Comparison of ENCODE assay signal across 28 mouse cellular contexts in the genomic region with DNA sequence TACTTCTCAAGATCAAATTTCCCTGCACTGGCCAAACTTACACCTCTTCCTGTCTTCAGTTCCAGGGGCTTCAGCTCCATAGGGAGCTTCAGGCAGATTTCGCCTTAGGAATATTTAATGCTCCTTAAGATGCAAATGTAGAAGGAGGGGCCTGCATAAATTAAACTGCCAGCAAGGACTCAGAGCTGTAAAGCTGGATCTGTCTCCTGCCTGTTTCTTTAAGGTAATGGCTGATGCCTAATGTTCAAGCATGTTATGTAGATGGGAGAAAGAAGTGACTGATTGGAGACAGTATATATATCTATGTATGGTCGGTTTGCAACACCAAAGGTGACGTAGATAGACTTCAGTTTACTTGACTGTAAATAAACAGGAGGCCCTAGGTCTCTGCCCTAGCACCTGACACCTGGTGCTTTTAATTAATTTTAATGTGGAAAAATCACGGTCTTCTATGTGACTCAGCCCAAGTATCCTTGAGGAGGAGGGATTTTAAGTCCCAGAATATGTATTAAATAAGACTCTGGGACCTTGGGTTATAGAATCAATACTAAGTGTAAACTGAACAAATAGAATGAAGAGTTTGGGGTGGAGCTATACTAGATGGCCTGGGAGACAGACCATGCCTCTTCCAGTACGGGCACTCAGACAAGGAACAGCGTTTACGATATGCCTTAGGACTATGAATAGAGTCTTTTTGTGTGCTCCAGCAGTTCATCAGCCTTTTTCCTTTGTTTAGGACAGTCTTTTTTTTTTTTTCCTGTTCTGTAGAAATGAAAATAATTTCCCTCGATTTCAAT.
DNase-seq lines count a peak whose midpoint lies in the region; ATAC-seq and TF ChIP-seq lines count a peak whose summit lies in the region.
"Had no signal": no experiment of that assay in that cellular context is flagged by ENCODE, and none has a peak within 500 bp of the region (broad histone marks: within the 10 kb centered on the region; RNA-seq: fewer than 3 reads in every experiment).

No protein-coding gene starts in this region.

- H3K4me3 ChIP-seq in forebrain, embryonic 11.5 days (ENCODE audit: low read depth, low read length) = no peak overlapping the region
- no peak overlapping the region for H3K4me3 ChIP-seq in forebrain, postnatal 0 days (ENCODE audit: low read depth, low read length)
- no peak overlapping the region for H3K4me3 ChIP-seq in layer of hippocampus, adult 2 months
- H3K4me3 ChIP-seq in midbrain, embryonic 14.5 days (replicated peaks; ENCODE audit: low read depth, low read length) = no peak overlapping the region
- H3K4me3 ChIP-seq in midbrain, postnatal 0 days (ENCODE audit: low read depth, low read length) = no peak overlapping the region
- H3K4me3 ChIP-seq in forebrain, embryonic 13.5 days = no peak overlapping the region
- H3K4me3 ChIP-seq: embryonic facial prominence, embryonic 10.5 days; embryonic facial prominence, embryonic 15.5 days; heart, embryonic 13.5 days; limb, embryonic 13.5 days; liver, embryonic 12.5 days; megakaryocyte, embryonic 14.5 days; neural tube, embryonic 13.5 days had no signal

- H3K4me2 ChIP-seq in forebrain, embryonic 11.5 days (ENCODE audit: low read depth, low read length, severe bottlenecking) = no peak overlapping the region
- no peak overlapping the region for H3K4me2 ChIP-seq in forebrain, postnatal 0 days (ENCODE audit: low read depth)
- no peak overlapping the region for H3K4me2 ChIP-seq in midbrain, embryonic 14.5 days (ENCODE audit: low read length)
- H3K4me2 ChIP-seq in midbrain, postnatal 0 days (ENCODE audit: low read depth, low read length, poor library complexity, severe bottlenecking) = no peak overlapping the region
- no peak overlapping the region for H3K4me2 ChIP-seq in forebrain, embryonic 13.5 days
- H3K4me2 ChIP-seq: embryonic facial prominence, embryonic 15.5 days; heart, embryonic 13.5 days; limb, embryonic 13.5 days; liver, embryonic 12.5 days; neural tube, embryonic 13.5 days had no signal

- no peak overlapping the region for H3K9ac ChIP-seq in forebrain, embryonic 11.5 days (ENCODE audit: low read length)
- no peak overlapping the region for H3K9ac ChIP-seq in forebrain, postnatal 0 days
- no peak overlapping the region for H3K9ac ChIP-seq in midbrain, embryonic 14.5 days (replicated peaks; ENCODE audit: low read length)
- no peak overlapping the region for H3K9ac ChIP-seq in midbrain, postnatal 0 days (replicated peaks; ENCODE audit: low read length, poor library complexity, severe bottlenecking)
- no peak overlapping the region for H3K9ac ChIP-seq in forebrain, embryonic 13.5 days
- H3K9ac ChIP-seq: embryonic facial prominence, embryonic 15.5 days; heart, embryonic 13.5 days; limb, embryonic 13.5 days; liver, embryonic 12.5 days; liver, postnatal 0 days; neural tube, embryonic 13.5 days had no signal

- peak; percentile 71 for ATAC-seq in forebrain, embryonic 11.5 days (replicated peaks; ENCODE audit: low FRiP score)
- ATAC-seq in forebrain, postnatal 0 days = no peak
- no peak for ATAC-seq in midbrain, embryonic 14.5 days (ENCODE audit: low FRiP score, low TSS enrichment)
- no peak for ATAC-seq in midbrain, postnatal 0 days (ENCODE audit: low FRiP score)
- peak; percentile 71 for ATAC-seq in forebrain, embryonic 13.5 days
- ATAC-seq: intestine, embryonic 16.5 days; liver, embryonic 12.5 days; liver, postnatal 0 days had no signal

- no peak overlapping the region for H3K27ac ChIP-seq in forebrain, embryonic 11.5 days (ENCODE audit: low read depth, low read length)
- H3K27ac ChIP-seq in forebrain, postnatal 0 days (ENCODE audit: low read depth, low read length) = no peak overlapping the region
- peak overlapping the region; percentile 77 for H3K27ac ChIP-seq in layer of hippocampus, adult 2 months
- H3K27ac ChIP-seq in midbrain, embryonic 14.5 days (replicated peaks; ENCODE audit: low read depth, low read length) = no peak overlapping the region
- no peak overlapping the region for H3K27ac ChIP-seq in midbrain, postnatal 0 days (ENCODE audit: low read depth, low read length)
- H3K27ac ChIP-seq in forebrain, embryonic 13.5 days = no peak overlapping the region
- H3K27ac ChIP-seq: embryonic facial prominence, embryonic 10.5 days; embryonic facial prominence, embryonic 15.5 days; heart, embryonic 13.5 days; limb, embryonic 13.5 days; liver, embryonic 12.5 days; neural tube, embryonic 13.5 days had no signal

- TF ChIP-seq CTCF in forebrain, postnatal 0 days (IDR thresholded peaks at IDR 0.05; ENCODE audit: low read depth) = no peak
- no peak for TF ChIP-seq CTCF in layer of hippocampus, adult 2 months (conservative IDR thresholded peaks at IDR 0.05)
- TF ChIP-seq CTCF in midbrain, postnatal 0 days (IDR thresholded peaks at IDR 0.05) = no peak

- DNase-seq in forebrain, embryonic 11.5 days (ENCODE audit: low spot score) = no peak
- no peak for DNase-seq in forebrain, postnatal 0 days
- DNase-seq in layer of hippocampus, adult 2 months (ENCODE audit: low spot score in 2 of 2) = no peak
- DNase-seq in layer of hippocampus, adult 18-20 months (ENCODE audit: low spot score in 2 of 2) = no peak
- DNase-seq in midbrain, embryonic 14.5 days = peak; percentile 25
- no peak for DNase-seq in midbrain, postnatal 0 days (ENCODE audit: low spot score)
- no peak for DNase-seq in thymus, postnatal 14 days
- DNase-seq: adrenal gland, adult 8-10 months; cerebellum, adult 8-10 months; cerebellum, postnatal 25 days; gastrocnemius, postnatal 10 days; heart, postnatal 10 days; kidney, adult 9 months; kidney, postnatal 10 days; liver, postnatal 0 days; lung, postnatal 4 days; right cerebral cortex, postnatal 25 days; thymus, postnatal 25 days had no signal

- WGBS in forebrain, embryonic 11.5 days = 43% methylated on average over 8 of the region's 8 CpGs
- 29% methylated on average over 8 of the region's 8 CpGs for whole genome bisulfite sequencing in forebrain, postnatal 0 days
- WGBS in midbrain, embryonic 14.5 days = 67% methylated on average over 8 of the region's 8 CpGs
- WGBS in midbrain, postnatal 0 days = 63% methylated on average over 8 of the region's 8 CpGs
- 18% methylated on average over 8 of the region's 8 CpGs for WGBS in forebrain, embryonic 13.5 days

- no peaks in the 10 kb centered on the region for H3K9me3 ChIP-seq in forebrain, embryonic 11.5 days (ENCODE audit: control insufficient read depth, low read length)
- H3K9me3 ChIP-seq in forebrain, postnatal 0 days (ENCODE audit: low read length) = no peaks in the 10 kb centered on the region
- H3K9me3 ChIP-seq in midbrain, embryonic 14.5 days (ENCODE audit: control insufficient read depth, low read length) = no peaks in the 10 kb centered on the region
- H3K9me3 ChIP-seq in midbrain, postnatal 0 days (ENCODE audit: low read length) = no peaks in the 10 kb centered on the region
- H3K9me3 ChIP-seq in forebrain, embryonic 13.5 days (replicated peaks) = no peaks in the 10 kb centered on the region
- H3K9me3 ChIP-seq: embryonic facial prominence, embryonic 10.5 days; embryonic facial prominence, embryonic 15.5 days; heart, embryonic 13.5 days; limb, embryonic 13.5 days; liver, embryonic 12.5 days; neural tube, embryonic 13.5 days had no signal

- H3K4me1 ChIP-seq in forebrain, embryonic 11.5 days (replicated peaks; ENCODE audit: control insufficient read depth, insufficient read depth, low read length) = no peaks in the 10 kb centered on the region
- no peaks in the 10 kb centered on the region for H3K4me1 ChIP-seq in forebrain, postnatal 0 days (ENCODE audit: insufficient read depth)
- no peaks in the 10 kb centered on the region for H3K4me1 ChIP-seq in midbrain, embryonic 14.5 days (ENCODE audit: control insufficient read depth, insufficient read depth, low read length)
- H3K4me1 ChIP-seq in midbrain, postnatal 0 days (ENCODE audit: insufficient read depth, low read length) = no peaks in the 10 kb centered on the region
- H3K4me1 ChIP-seq in forebrain, embryonic 13.5 days = peaks cover 11% of the 10 kb centered on the region
- H3K4me1 ChIP-seq: embryonic facial prominence, embryonic 10.5 days; embryonic facial prominence, embryonic 15.5 days; heart, embryonic 13.5 days; limb, embryonic 13.5 days; liver, embryonic 12.5 days; megakaryocyte, embryonic 14.5 days had no signal

- H3K27me3 ChIP-seq in forebrain, embryonic 11.5 days (ENCODE audit: control insufficient read depth, insufficient read depth, low read length) = no peaks in the 10 kb centered on the region
- no peaks in the 10 kb centered on the region for H3K27me3 ChIP-seq in forebrain, postnatal 0 days (ENCODE audit: insufficient read depth, low read length)
- H3K27me3 ChIP-seq in midbrain, embryonic 14.5 days (ENCODE audit: control insufficient read depth, insufficient read depth, low read length) = no peaks in the 10 kb centered on the region
- no peaks in the 10 kb centered on the region for H3K27me3 ChIP-seq in midbrain, postnatal 0 days (ENCODE audit: insufficient read depth, low read length)
- H3K27me3 ChIP-seq in forebrain, embryonic 13.5 days = no peaks in the 10 kb centered on the region
- H3K27me3 ChIP-seq: CH12.LX; embryonic facial prominence, embryonic 15.5 days; heart, embryonic 13.5 days; limb, embryonic 13.5 days; liver, embryonic 12.5 days; megakaryocyte, embryonic 14.5 days; neural tube, embryonic 13.5 days had no signal

- H3K36me3 ChIP-seq in forebrain, embryonic 11.5 days (ENCODE audit: control insufficient read depth, insufficient read depth, low read length) = no peaks in the 10 kb centered on the region
- H3K36me3 ChIP-seq in forebrain, postnatal 0 days (ENCODE audit: insufficient read depth) = no peaks in the 10 kb centered on the region
- H3K36me3 ChIP-seq in midbrain, embryonic 14.5 days (ENCODE audit: control insufficient read depth, insufficient read depth, low read length) = no peaks in the 10 kb centered on the region
- H3K36me3 ChIP-seq in midbrain, postnatal 0 days (ENCODE audit: insufficient read depth, low read length) = no peaks in the 10 kb centered on the region
- no peaks in the 10 kb centered on the region for H3K36me3 ChIP-seq in forebrain, embryonic 13.5 days (ENCODE audit: poor library complexity, severe bottlenecking)
- H3K36me3 ChIP-seq: embryonic facial prominence, embryonic 10.5 days; embryonic facial prominence, embryonic 15.5 days; heart, embryonic 13.5 days; limb, embryonic 13.5 days; liver, embryonic 12.5 days; neural tube, embryonic 13.5 days had no signal

Comparison
In these comparisons a context has a peak if more than half of its experiments do, and no peak if none do; other contexts are left out.
1. ATAC-seq: peak in forebrain, embryonic 11.5 days (single experiment) and forebrain, embryonic 13.5 days (single experiment); none in forebrain, postnatal 0 days (single experiment), midbrain, embryonic 14.5 days (single experiment) and midbrain, postnatal 0 days (single experiment).